Mouse (Mus musculus): ENCODE results near the gene 3110082I17Rik.
"Not testable (repeated sequence)": the region's sequence is repeated elsewhere in the genome, so short reads cannot be mapped to it uniquely, and the experiment has no call there.

Gene 3110082I17Rik

DNA sequence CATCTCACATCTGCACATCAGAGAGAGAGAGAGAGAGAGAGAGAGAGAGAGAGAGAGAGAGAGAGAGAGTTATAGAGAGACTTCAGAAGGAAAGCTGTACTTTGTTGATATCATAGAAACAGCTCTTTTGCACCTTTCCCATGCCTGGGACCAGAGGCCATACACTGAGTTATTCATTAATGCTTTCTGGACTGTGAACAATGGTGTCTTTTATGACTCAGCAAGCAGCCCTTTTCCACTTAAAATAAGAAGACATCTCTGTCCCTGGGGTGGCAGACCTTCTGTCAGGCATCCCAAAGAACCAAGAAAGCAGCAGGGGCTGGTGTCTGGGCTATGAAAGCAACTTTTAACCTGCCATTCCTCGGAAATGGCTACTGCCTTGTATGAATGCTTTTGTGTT, 113.1 kb downstream of the 3110082I17Rik start:
- no peak for DNase-seq

DNA sequence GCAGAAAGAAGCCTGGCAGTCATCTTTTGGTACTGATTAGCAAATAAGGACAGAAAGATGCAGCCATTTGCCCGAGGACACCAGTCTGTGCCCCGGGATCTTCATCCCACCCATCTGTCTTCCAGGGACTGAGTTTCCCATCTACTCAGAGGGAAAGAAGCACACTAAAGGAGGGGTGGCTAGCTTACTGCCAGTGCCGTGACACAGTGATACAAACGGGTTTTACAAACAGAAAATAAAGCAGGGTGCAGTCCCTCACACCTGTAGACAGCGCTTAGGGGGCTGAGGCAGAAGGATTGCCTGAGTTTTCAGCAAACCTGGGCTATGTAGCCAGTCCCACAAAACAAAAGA, 115.0 kb downstream of the 3110082I17Rik start:
- DNase-seq = no peak

DNA sequence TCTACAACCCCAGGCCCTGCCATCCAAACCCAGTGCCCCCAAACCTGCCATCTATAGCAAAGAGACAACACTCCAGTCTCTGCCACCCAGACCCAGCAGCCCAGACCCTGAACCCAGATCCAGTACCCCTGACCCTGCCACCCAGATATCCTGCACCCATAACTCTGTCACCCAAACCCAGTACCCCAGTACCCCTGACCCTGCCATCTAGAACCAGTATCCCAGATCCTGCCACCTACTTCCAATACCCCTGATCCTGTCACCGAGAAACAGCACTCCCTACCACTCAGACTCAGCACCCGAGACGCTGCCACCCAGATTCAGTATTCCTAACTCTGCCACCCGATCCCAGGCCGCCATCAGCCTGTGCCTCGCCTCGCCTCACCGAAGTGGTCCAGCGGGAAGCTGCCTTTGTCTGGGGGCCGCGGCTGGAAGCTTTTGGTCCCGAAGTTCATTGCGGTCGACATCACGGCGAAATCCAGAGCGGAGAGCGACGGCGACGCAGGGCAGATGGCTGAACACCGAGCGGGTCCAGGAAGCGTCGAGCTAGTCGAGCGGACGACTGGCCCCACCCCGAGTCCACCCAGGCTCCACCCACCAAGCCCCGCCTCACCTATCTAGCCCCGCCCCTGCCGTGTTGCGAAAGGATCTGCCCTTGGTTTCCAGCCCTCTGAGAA, 115.5 kb downstream of the 3110082I17Rik start:
- DNase-seq = peak; percentile 99

DNA sequence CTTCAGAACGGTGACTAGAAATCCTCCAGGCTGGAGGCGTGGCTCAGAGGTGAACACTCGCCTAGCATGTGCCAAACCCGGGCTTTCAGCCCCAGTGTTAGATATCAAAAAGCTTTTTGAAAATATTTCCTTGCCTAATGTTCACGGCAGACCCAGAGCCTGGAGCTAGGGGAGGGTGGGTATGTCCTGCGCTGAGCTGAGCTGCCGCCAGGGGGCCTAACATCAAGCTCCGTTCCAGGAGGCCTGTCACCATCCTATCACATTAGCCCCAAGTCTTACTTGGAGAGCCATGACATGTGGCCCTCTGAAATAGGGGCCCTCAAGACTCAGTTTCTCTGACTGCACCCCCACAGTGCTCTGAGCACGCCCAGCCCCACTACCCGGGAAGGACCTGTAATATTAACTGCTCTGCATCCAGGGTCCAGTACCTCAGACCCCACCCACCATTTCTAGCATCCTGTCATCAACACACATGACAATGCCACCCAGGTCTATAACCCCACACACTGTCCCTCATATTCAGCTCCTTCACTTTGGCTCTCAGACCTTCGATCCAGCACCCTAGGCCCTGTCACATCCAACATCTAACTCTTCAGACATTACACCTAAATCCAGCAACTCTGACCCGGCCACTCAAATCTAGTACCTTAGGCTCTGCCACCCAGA, 116.2 kb downstream of the 3110082I17Rik start:
- DNase-seq = peak; percentile 93

DNA sequence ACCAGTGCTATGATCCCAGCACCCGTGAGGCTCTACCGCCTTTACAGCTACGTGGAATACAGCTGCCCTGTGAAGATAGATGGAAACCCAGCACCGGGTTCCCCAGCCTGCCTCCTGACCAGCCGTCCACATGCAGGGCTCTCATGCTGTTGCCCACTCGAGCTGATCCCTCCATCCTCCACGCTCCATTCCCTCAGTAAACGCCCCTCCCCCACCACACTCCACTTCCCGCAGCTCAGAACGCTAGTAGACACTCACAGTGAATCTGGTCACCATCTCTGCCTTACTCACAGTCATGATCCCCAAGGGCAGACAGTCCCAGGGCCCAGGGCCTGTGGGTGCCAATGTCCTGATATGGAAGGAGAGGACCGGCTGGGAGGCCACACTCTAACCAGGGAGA, 121.4 kb downstream of the 3110082I17Rik start:
- DNase-seq = no peak

DNA sequence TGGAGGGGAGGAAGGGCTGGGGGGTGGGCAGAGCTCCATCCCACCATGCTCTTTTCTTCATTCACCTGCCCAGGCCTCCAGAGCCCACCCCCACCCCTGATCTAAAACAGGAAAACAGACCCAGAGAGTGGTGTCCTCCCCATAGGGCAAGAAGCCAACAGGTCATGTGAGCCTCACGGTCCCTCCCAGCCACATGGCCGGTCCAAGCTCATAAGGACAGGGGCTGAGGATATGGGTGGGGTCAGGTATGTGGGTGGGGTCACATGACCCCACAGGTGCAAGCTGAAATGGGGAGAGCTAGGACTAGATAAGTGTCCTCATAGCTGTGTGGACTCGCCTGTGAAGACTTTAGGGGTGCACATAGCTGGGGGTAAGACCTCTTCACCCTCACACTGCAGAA, 121.9 kb downstream of the 3110082I17Rik start:
- DNase-seq = no peak

DNA sequence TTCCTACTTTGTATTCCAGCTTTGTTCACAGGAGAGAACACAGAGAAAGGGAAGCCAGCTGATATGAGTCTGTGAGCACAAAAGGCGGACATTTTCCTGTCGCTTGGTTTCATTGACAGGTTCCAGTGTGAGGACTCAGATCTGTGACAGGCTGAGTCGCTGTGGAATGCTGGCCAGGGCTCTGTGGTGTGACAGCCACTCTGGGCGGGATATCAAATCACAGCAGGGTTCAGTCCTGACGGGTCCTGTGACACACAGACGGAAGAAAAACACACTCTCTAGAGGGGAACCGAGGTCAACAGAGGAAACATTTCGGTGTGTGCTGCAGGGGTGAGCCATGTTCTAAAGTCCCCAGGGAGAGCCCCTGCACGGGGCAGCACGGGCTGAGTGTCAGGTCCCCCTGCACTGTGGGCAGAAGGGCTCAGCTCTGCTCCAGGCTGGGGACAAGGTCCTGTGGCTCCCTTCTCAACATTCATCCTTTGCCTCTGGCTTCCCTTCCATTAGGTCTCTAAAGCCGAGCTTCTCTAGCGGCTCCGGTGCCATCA, 122.4 kb downstream of the 3110082I17Rik start:
- DNase-seq = no peak

DNA sequence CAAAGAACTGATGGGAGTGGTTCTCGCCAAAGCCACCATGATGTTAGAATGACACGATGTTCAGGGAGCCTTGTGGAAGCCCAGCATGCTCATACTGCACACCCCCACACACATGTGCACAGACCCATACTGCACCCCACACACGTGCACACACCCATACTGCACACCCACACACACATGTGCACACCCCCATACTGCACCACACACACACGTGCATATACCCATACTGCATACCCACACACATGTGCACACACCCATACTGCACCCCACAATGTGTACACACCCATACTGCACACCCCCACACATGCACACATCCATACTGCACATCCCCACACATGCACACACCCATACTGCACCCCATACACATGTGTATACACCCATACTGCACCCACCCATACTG, 124.7 kb downstream of the 3110082I17Rik start:
- no peak for DNase-seq

DNA sequence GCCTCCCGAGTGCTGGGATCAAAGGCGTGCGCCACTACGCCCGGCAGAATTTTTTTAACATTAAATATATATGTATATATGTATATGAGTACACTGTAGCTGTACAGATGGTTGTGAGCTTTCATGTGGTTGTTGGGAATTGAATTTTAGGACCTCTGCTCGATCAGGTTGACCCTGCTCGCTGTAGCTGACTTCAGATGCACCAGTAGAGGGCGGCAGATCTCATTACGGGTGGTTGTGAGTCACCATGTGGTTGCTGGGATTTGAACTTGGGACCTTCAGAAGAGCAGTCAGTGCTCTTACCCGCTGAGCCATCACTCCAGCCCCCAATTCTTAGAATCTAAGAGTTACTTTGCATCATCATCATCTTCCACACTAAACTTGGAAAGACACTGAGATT, 125.9 kb downstream of the 3110082I17Rik start:
- not testable (repeated sequence) for DNase-seq

DNA sequence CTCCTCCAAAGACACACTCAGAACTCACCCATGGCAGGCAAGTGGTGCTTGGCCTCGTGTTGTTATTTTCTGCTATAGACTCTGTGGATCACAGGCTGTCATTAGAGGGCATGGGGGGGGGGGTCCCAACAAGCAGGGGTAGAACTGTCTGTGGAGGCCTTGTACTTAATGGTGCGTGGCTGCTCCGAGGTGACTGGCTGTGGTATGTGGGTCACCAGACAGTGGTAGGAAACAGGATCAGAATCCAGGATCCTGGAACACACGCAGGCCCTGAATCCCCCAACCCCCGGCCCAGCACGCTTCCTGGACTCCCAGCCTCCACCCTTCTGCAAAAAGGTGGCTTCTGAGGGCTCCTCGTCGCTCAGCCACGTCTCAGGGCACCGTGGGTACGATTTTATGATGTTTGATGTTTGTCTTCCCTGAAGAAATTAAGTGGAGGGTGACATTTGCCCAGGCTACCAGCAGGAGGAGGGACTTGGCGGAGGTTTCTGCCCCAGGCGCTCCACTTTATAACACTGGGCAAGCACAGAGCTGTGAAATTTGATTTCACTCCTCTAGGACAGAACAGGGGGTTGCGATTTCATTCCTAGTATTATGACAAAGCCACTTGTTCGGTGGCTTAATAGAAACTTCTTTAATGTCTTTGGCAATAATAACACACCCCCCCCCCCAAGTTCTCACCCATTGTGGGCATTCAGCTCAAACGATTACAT, 126.9 kb downstream of the 3110082I17Rik start:
- DNase-seq = no peak

DNA sequence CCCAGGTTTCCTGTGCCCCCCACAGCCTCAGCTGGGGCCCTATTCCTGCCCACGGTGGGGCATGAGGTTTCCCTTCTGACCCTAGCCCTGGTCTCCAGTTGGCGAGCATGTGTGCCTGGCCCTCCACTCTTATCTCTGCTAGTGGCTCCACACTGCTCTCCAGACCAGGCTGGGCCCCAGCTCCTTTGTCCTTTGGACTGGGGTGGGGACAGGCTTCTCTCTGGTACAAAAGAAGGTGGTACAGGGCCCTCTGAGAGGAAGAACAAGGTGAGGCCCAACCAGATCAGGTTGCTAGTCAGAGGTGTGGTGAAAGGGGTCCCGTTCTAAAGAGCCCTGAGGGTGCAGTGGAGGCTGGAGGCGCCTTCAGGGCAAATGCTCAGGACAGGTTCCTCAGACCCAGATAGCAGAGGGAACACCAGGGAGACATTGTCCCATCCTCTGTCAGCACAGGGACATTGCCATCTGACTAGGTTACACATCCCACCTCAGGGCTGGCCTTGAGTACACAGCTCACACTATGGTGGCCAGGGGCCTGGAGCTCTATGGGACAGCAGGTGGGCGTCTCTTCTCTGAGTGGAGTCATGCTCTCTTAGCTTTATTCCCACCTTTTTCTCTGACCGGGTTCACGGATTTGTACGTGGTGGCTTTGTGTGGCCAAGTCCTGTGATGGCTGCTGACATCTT, 127.6 kb downstream of the 3110082I17Rik start:
- no peak for DNase-seq

DNA sequence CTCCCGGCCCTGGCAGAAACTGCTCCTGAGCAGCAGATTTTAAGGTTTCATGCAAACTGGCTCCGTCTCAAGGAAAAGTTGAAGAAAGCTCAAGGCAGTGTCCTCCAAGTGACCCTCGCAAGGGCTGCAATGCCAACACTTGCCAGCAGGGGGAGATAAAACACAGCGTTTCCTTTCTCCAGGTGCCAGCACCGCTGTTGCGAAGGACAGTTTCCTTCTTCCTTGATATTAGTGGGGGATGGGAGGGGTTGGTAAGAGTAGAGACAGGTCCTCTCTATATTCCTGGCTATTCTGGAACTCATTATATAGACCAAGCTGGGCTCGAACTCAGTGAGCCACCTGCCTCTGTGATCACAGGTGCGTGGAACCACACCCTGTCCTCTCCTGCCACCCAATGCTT, 128.6 kb downstream of the 3110082I17Rik start:
- DNase-seq = peak; percentile 87

DNA sequence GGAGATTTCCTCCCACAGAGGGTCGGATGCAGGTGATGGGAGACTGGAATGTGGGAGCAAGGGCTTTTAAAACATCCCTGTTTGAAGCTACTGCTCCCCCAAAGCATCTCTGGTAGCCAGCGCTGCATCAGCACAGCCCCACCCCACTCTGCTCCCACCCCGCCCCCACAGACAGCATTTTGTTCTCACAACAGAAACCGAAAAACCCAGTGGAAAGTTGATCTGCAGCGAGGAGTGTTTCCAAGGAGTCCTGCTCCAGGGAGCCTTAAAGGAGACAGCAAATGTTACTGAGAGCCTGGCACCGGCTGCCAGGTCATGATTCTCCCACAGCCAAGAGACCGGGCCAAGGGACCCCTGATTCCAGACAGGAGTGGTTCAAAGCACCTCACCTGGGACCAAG, 129.6 kb downstream of the 3110082I17Rik start:
- DNase-seq = no peak

DNA sequence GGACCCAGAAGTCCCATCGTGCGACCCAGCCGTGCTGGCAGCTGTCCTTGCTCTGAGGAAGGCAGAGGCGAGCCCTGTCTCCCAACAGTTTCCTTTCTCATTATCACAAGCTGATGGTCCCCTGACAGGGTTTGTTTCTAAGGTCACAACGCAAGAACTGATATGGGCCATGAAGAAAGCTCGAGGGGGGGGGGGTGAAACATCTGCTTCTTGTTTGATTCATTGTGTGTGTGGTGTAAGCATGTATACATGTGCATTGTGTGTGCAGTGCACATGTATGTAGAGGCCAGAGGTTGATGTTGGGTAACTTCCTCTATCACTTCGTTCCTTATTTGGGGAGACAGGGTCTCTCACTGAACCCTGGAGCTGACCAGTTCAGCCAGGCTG, 132.7 kb downstream of the 3110082I17Rik start:
- no peak for DNase-seq

DNA sequence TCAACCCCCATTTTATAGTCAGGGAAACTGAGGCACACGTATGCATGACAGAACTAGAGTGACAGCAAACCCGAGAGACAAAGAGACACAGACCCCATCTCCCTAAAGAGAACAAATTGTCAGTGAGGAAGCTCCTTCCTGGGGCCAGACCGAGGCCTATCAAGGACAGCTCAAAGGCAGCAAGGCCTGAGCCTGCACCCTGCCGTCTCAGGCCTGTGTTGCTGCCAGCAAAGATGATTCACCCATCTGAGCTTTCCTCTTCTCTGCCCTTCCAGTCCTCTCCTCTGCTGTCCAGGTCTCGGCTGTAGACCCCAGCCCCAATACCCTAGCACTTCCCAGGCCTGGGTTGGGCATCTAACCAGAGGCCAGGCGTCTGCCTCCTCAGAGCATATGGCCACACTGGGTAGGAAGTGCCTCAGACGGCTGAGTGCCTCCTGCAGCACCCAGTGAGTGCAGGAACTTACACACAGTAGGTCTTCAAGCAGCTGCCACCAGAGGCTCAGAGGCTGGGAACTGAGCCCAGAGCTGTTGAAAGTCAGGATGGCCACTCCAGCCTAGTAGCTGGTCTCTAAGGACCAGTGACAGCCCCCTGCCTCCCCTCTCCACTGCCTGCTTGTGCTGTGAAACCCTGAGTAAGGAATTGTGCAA, 133.2 kb downstream of the 3110082I17Rik start:
- DNase-seq = no peak

DNA sequence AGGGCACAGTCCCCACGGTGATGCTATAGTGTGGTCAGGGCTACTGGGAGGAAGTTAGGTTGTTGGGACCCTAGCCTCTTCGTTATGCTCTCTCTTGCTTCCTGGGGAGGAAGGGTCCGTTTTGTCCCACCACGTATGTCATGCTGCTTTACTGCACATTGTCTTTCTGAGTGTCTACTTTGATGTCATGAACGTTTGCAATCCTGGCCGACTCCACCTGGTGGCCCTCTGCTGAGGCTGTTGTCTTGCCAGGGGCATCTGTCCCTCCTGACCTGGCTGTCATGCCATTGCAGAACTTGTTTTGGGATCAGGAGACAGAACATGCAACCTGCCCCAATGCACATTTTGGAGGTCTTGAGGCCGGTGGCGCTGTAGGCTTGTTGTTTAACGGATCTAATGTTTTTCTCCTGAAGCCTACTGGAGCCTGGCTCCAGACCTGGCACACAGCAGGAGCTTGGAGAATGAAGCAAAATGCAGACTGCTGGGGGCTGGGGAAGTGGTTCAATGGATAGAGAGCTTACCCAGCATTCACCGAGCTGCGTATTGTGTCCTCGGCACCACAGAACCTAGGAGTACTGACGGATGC, 134.1 kb downstream of the 3110082I17Rik start:
- no peak for DNase-seq

DNA sequence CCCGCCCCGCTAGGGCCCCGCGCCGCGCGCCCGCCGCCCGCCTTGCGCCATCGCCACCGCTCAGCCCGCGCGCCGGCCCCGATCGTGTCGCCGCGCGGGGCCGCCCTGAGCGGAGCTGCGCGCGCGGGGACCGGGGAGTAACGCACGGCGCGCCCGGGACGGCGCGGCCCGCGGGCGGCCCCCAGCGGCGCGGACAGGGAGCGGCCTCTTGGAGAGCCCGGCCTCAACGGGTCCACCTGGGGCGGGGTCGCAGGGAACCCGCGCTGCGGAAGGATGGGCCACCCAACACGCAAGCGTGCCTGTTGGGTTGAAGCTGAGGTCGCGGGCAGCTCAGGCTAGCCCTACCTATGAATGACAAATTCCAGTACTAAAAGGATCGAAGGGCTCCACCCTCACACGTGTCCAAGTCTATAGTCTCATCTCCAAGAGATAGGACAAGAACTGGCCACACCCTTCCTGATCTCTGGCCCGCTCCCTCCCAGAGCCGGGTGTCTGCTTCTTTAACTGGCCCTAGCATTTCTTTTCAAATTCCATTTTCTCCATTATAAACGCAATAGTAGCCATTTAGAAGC, 134.8 kb downstream of the 3110082I17Rik start, which contains the start of gene Adap1:
TSS of gene Adap1 (minus strand) at position 228 of the 572 bp plus-strand sequence.
- peak; percentile 80 for DNase-seq

DNA sequence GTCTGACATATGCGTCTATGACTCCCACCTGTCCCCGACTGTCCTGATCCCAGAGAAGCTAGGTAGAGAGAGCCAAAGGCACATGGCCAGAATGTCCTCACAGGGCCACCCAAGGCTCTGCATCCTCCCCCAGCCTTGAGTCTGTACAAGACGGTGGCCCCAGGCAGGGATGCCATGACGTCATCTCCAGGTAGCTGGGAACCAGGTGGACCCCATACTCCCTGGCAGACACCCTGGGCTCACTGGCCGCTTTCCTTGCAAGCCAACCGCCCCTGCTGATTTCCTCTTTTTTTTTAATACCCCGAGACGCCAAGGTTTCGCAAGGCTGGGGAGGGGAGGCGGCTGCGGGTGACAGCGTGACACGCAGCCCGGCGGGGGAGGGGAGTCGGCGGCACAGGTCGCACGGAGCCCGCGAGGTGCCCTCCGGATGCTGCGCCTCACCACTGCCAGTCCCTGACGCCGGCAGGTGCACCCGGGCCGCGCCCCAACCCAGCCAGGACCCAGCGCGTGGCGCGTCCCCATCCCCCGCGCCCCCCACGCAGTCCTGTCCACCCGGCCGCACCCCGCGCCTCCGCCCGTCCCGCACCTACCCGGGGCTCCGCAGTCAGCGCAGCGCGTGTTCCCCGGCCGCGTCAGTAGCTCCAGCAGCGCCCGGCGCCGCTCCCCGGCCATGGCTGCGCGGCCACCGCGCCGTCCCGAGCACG, 135.5 kb downstream of the 3110082I17Rik start:
- peak; percentile 73 for DNase-seq

DNA sequence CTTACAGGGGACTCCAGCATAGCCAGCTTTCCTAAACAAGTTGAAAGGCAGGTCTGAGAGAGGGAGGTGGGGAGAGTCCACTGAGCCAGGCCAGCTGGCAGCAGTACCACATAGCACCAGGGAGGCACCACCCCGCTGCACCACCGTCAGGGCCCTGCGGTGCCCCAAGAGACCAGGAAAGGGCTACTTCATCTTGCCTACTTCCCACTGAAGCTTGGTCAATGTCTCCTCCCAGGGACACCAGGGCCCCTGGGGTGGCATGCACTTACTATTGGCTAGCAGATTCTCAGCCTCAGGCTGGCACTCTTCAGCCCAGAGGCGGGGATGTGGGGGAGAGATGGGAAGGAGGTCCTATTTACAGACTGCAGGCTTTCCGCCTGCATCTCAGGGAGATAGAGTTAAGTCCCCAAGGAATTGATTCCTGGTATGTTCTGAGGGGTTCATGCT, 136.3 kb downstream of the 3110082I17Rik start:
- DNase-seq = no peak

DNA sequence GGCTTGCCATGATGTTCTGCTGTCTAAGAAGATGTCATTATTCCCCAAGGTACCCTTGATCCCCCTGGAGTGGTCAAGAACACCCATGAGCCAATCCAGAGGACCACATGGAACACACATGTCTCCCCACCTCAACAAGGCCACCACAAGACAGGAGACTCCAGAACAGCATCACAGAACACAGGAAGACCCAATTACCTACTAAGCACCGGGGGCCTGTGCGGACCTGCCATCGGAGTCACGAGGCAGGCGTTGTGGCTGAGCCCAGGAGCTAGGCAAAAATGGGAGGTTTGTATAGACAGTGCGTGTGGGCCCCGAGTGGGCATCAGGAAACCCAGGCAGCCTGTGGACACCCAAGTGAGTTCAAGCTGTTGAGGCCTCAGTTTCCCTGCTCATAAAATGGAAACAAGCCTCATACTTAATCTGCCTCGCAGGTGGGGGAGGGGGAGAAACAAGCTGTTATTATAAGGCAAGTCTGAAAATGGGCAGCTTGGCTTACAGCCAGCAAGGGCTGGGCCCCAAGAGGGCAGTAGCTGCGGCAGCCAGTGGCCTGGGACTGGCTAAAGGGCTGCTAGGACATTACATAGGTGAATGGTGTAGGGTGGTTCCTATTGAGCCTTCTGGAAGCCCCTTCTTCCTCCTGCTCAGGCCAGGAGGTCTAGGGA, 136.9 kb downstream of the 3110082I17Rik start:
- DNase-seq = no peak

DNA sequence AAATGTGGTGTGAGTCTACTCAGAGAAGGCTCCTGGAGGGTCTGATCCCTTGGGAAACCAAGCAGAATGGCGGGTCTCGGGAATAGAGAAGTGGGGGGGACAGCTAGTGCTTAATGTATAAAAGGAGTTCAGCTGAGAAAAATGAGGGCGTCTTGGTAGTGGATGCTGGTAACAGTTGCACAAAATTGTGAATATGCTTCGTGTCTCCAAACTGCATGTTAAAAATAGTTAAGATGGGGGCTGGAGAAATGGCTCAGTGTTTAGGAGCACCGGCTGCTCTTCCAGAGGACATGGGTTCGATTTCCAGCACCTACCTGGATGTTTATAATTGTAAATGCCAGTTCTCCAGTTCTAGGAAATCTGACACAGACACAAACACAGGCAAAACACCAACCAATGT, 139.0 kb downstream of the 3110082I17Rik start:
- no peak for DNase-seq
